Mouse (Mus musculus): Measurements from ENCODE around the gene Agfg2. TPM values are rescaled to one million over a fixed set of nuclear protein-coding genes. Genes with fewer than 3 reads are reported as not detected.

Agfg2 gene
- polyA plus RNA-seq, 1 experiment from 2014 or later: 16.6 TPM

- ATAC-seq (ENCODE audit: low read depth): no peak
- Histone ChIP-seq H3K27me3 (peaks cover 7% of the 10 kb centered on the region), H3K9me3 (no peaks in the 10 kb centered on the region), H3K4me3 (no peak within 1 kb of the TSS), H3K4me2 (no peak within 1 kb of the TSS), H3K36me3 (no peaks in the 10 kb centered on the region), H3K9ac (no peak within 1 kb of the TSS), H3K27ac (replicated peaks) (no peak within 1 kb of the TSS), H3K4me1 (replicated peaks) (peaks cover 12% of the 10 kb centered on the region)
- 63% methylated on average over 11 of the region's 11 CpGs for WGBS
Measured at GRCm38 (mm10) chr5:137613550-137613949, 71.0 kb downstream of the Agfg2 start, which contains the start of gene Pcolce. TSS of gene Pcolce (minus strand) at chr5:137613784.

DNA sequence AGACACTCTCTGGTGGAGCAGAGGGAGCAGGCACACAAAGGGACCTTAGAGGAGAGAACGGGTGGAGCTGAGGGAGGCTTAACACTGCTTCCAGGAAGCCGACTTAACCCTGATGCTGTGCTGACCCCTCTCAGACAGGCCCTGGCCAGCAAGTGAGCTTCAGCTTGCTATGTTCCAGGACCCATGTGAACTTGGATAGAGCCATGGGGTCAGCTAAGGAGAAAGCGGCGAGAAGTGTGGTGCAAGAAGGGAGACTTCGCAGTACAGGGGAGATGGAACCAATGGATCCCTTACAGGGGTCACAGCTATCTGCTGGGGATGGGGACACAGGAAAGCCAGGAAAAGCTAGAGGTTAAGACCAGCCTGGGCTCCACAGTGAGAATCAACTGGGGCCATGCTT lies 71.5 kb downstream of the Agfg2 start:
- Histone ChIP-seq H3K4me1 (replicated peaks) (peaks cover 17% of the 10 kb centered on the region), H3K27me3 (peaks cover 12% of the 10 kb centered on the region), H3K36me3 (no peaks in the 10 kb centered on the region), H3K9me3 (no peaks in the 10 kb centered on the region), H3K4me2 (no peak overlapping the region), H3K4me3 (no peak overlapping the region), H3K27ac (replicated peaks) (no peak overlapping the region), H3K9ac (no peak overlapping the region)
- no peak for ATAC-seq (ENCODE audit: low read depth)
- 76% methylated on average over 5 of the region's 5 CpGs for WGBS

DNA sequence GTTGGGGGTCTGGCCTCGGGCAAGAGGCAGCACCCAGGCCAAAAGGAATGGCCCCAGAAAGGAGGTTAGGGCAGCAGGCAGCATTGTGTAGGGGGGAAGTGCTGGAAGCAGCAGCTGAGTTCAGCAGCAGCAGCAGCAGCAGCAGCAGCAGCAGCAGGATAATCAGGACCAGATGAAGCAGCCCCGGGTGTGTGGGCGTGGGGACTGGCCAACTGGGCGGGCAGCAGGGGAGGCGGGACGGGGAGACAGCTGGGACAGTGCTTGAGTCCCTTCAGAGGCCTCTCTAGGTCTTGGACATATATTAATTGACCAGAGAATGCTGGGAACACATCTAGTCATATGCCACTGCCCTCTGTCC lies 73.3 kb downstream of the Agfg2 start:
- H3K4me3 ChIP-seq: peak overlapping the region; percentile 10
- WGBS: 44% methylated on average over 6 of the region's 6 CpGs
- no peaks in the 10 kb centered on the region for H3K36me3 ChIP-seq
- H3K4me2 ChIP-seq: peak overlapping the region; percentile 37
- H3K9me3 ChIP-seq: no peaks in the 10 kb centered on the region
- peaks cover 21% of the 10 kb centered on the region for H3K4me1 ChIP-seq (replicated peaks)
- 0 out of 2 replicates have a peak, but pooled peaks have one; percentile 8 for ATAC-seq (ENCODE audit: low read depth)
- peak overlapping the region; percentile 78 for H3K27ac ChIP-seq (replicated peaks)
- H3K9ac ChIP-seq: peak overlapping the region; percentile 47; the same call in 1 of the 2 replicates
- H3K27me3 ChIP-seq: peaks cover 21% of the 10 kb centered on the region

GRCm38 (mm10) chr5:137610548-137611244 lies 73.8 kb downstream of the Agfg2 start:
- Histone ChIP-seq H3K4me2 (peak overlapping the region; percentile 37), H3K4me3 (peak overlapping the region; percentile 10), H3K9me3 (no peaks in the 10 kb centered on the region), H3K36me3 (no peaks in the 10 kb centered on the region), H3K4me1 (replicated peaks) (peaks cover 21% of the 10 kb centered on the region), H3K27me3 (peaks cover 21% of the 10 kb centered on the region), H3K27ac (replicated peaks) (peak overlapping the region; percentile 78), H3K9ac (peak overlapping the region; percentile 47; the same call in 1 of the 2 replicates)
- ATAC-seq (ENCODE audit: low read depth): no peak
- 20% methylated on average over 12 of the region's 12 CpGs for WGBS

DNA sequence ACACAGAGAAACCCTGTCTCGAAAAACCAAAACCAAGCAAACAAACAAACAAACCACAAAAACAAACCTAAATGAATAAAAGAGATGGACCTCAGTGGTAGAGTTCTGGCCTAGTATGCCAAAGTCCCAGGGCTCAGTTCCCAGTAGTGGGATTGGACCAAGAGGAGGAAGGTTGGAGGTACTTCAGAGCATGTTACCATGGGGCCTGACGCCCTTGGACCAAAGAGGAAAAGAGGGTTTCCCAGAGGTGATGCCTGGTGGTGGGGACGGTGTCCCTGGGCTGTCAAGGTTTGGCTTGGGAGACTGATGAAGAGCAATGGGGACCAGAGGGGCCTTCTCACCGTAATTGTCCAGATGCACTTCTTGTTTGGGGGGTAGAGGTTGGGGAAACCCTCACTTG lies 74.5 kb downstream of the Agfg2 start:
- no peaks in the 10 kb centered on the region for H3K9me3 ChIP-seq
- ATAC-seq (ENCODE audit: low read depth): no peak
- H3K27me3 ChIP-seq: peaks cover 21% of the 10 kb centered on the region
- H3K36me3 ChIP-seq: no peaks in the 10 kb centered on the region
- H3K9ac ChIP-seq: 0 out of 2 replicates have a peak overlapping the region, but pooled peaks have one; percentile 47
- WGBS: 74% methylated on average over 4 of the region's 4 CpGs
- H3K27ac ChIP-seq (replicated peaks): no peak overlapping the region
- peaks cover 21% of the 10 kb centered on the region for H3K4me1 ChIP-seq (replicated peaks)
- peak overlapping the region; percentile 10 for H3K4me3 ChIP-seq
- H3K4me2 ChIP-seq: peak overlapping the region; percentile 37

GRCm38 (mm10) chr5:137609292-137609691 lies 75.2 kb downstream of the Agfg2 start:
- Histone ChIP-seq H3K4me3 (no peak overlapping the region), H3K4me2 (0 out of 2 replicates have a peak overlapping the region, but pooled peaks have one; percentile 45), H3K4me1 (replicated peaks) (peaks cover 21% of the 10 kb centered on the region), H3K27me3 (peaks cover 21% of the 10 kb centered on the region), H3K9me3 (no peaks in the 10 kb centered on the region), H3K27ac (replicated peaks) (no peak overlapping the region), H3K9ac (no peak overlapping the region), H3K36me3 (no peaks in the 10 kb centered on the region)
- 45% methylated on average over 3 of the region's 3 CpGs for WGBS
- ATAC-seq (ENCODE audit: low read depth): no peak

GRCm38 (mm10) chr5:137608654-137609190 lies 75.8 kb downstream of the Agfg2 start:
- peak overlapping the region; percentile 16 for H3K4me3 ChIP-seq
- no peak overlapping the region for H3K27ac ChIP-seq (replicated peaks)
- WGBS: 15% methylated on average over 22 of the region's 23 CpGs
- H3K4me2 ChIP-seq: peak overlapping the region; percentile 45
- peaks cover 24% of the 10 kb centered on the region for H3K4me1 ChIP-seq (replicated peaks)
- no peaks in the 10 kb centered on the region for H3K9me3 ChIP-seq
- peaks cover 21% of the 10 kb centered on the region for H3K27me3 ChIP-seq
- no peak for ATAC-seq (ENCODE audit: low read depth)
- peak overlapping the region; percentile 62 for H3K9ac ChIP-seq
- H3K36me3 ChIP-seq: no peaks in the 10 kb centered on the region

- Histone ChIP-seq H3K4me3 (peak overlapping the region; percentile 16), H3K9me3 (no peaks in the 10 kb centered on the region), H3K36me3 (no peaks in the 10 kb centered on the region), H3K4me2 (peak overlapping the region; percentile 45), H3K27me3 (peaks cover 21% of the 10 kb centered on the region), H3K4me1 (replicated peaks) (peaks cover 29% of the 10 kb centered on the region), H3K9ac (peak overlapping the region; percentile 62), H3K27ac (replicated peaks) (no peak overlapping the region)
- WGBS: 8% methylated on average over 26 of the region's 26 CpGs
- no peak for ATAC-seq (ENCODE audit: low read depth)
Measured at GRCm38 (mm10) chr5:137607860-137608653, 76.5 kb downstream of the Agfg2 start.

GRCm38 (mm10) chr5:137601365-137601729 lies 83.2 kb downstream of the Agfg2 start:
- H3K27ac ChIP-seq (replicated peaks): peak overlapping the region; percentile 9; the same call in 1 of the 2 replicates
- ATAC-seq (ENCODE audit: low read depth): no peak
- H3K4me2 ChIP-seq: peak overlapping the region; percentile 90
- H3K36me3 ChIP-seq: peaks cover 17% of the 10 kb centered on the region
- H3K9me3 ChIP-seq: no peaks in the 10 kb centered on the region
- peak overlapping the region; percentile 66 for H3K9ac ChIP-seq
- peaks cover 45% of the 10 kb centered on the region for H3K4me1 ChIP-seq (replicated peaks)
- WGBS: 2% methylated on average over 22 of the region's 22 CpGs
- H3K4me3 ChIP-seq: peak overlapping the region; percentile 69
- H3K27me3 ChIP-seq: no peaks in the 10 kb centered on the region

DNA sequence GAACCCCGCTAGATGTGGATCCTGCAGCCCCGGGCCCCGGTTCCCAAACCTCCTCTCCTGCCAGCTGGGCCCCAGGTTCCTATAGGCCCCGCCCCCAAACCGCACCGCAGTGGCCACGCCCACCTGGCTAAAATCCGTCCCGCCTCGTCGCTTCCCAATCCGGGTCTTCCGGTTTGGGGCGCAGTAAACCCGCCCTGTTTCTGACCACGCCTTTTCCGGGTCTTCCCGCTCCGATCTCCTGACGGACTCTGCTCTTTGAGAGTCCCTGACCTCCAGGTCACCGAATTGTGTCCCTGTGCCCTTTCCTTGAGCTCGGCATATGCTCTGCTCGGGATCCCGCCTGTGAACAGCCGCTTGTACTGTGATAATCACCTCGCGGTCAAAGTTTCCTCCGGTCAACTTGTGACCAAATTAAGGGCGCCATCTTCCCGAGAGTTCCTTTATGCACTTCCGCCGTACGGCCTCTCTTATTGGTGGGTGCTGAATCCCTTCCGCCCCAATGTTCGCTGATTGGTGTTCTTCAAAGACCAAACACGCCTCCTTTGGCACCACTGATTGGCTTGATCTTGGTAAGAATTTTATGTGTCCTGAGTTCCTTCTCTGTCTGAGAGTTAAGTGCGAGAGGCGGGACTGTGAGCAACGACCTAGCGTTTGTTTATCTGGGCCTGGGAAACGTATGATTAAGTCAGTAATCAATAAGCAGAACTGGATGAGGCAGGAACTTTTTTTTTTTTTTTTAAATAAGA lies 83.7 kb downstream of the Agfg2 start, which contains the start of gene Mospd3:
Gene Mospd3 (minus strand): TSS at position 440 of the 746 bp plus-strand sequence.
- peak; percentile 95 for ATAC-seq (ENCODE audit: low read depth)
- Histone ChIP-seq H3K27ac (replicated peaks) (peak within 1 kb of the TSS; percentile 77), H3K36me3 (peaks cover 17% of the 10 kb centered on the region), H3K27me3 (no peaks in the 10 kb centered on the region), H3K4me3 (peak within 1 kb of the TSS; percentile 69), H3K9me3 (no peaks in the 10 kb centered on the region), H3K4me2 (peak within 1 kb of the TSS; percentile 90), H3K4me1 (replicated peaks) (peaks cover 45% of the 10 kb centered on the region), H3K9ac (peak within 1 kb of the TSS; percentile 94)
- WGBS: under 1% methylated on average over 41 of the region's 41 CpGs

All from neural tube, embryonic 13.5 days (tissue).